In genomic region chr19:41835816-41836215, GRCm38 (mm10) we compare ENCODE assay signal across 8 mouse cellular contexts. TPM values are rescaled to one million over a fixed set of nuclear protein-coding genes. Genes with fewer than 3 reads are reported as not detected.
DNase-seq lines count a peak whose midpoint lies in the region; ATAC-seq and TF ChIP-seq lines count a peak whose summit lies in the region.

No protein-coding gene starts in this region.

- peaks cover 87% of the 10 kb centered on the region for H3K4me1 ChIP-seq in G1E (ENCODE audit: insufficient read depth, low read depth, low read length)
- peaks cover 27% of the 10 kb centered on the region for H3K4me1 ChIP-seq in embryonic facial prominence, embryonic 13.5 days
- peaks cover 9% of the 10 kb centered on the region; the same call in 1 of the 2 replicates for H3K4me1 ChIP-seq in hindbrain, embryonic 11.5 days (replicated peaks; ENCODE audit: control insufficient read depth, insufficient read depth, low read length)
- H3K4me1 ChIP-seq in liver, embryonic 13.5 days (replicated peaks) = peaks cover 99% of the 10 kb centered on the region
- H3K4me1 ChIP-seq in neural tube, embryonic 14.5 days (ENCODE audit: control insufficient read depth, insufficient read depth, low read length) = peaks cover 28% of the 10 kb centered on the region

- 2% methylated on average over 6 of the region's 6 CpGs for WGBS in embryonic facial prominence, embryonic 13.5 days
- 3% methylated on average over 6 of the region's 6 CpGs for WGBS in hindbrain, embryonic 11.5 days
- 0% methylated on average over 6 of the region's 6 CpGs for WGBS in liver, embryonic 13.5 days (ENCODE audit: insufficient replicate concordance)
- under 1% methylated on average over 6 of the region's 6 CpGs for WGBS in neural tube, embryonic 14.5 days

- DNase-seq in CD4-positive, CD25-positive, alpha-beta regulatory T cell, adult 2 months (ENCODE audit: low read depth, low spot score) = peak; percentile 25
- DNase-seq in G1E (ENCODE audit: low spot score) = peak; percentile 54
- DNase-seq in hindbrain, embryonic 11.5 days (ENCODE audit: low spot score) = peak; percentile 38
- peak; percentile 91 for DNase-seq in liver, embryonic 13.5 days
- no peak for DNase-seq in B cell, adult 2 months

- H3K4me2 ChIP-seq in embryonic facial prominence, embryonic 13.5 days = peak overlapping the region; percentile 47
- H3K4me2 ChIP-seq in hindbrain, embryonic 11.5 days (replicated peaks; ENCODE audit: low read depth, low read length) = peak overlapping the region; percentile 25; the same call in 1 of the 2 replicates
- H3K4me2 ChIP-seq in liver, embryonic 13.5 days = peak overlapping the region; percentile 65
- peak overlapping the region; percentile 34 for H3K4me2 ChIP-seq in neural tube, embryonic 14.5 days (ENCODE audit: low read depth, low read length)

- no peaks in the 10 kb centered on the region for H3K27me3 ChIP-seq in G1E (ENCODE audit: insufficient read depth, low read length)
- H3K27me3 ChIP-seq in embryonic facial prominence, embryonic 13.5 days = peaks cover 31% of the 10 kb centered on the region
- peaks cover 6% of the 10 kb centered on the region for H3K27me3 ChIP-seq in hindbrain, embryonic 11.5 days (ENCODE audit: control insufficient read depth, insufficient read depth, low read length)
- no peaks in the 10 kb centered on the region for H3K27me3 ChIP-seq in liver, embryonic 13.5 days
- H3K27me3 ChIP-seq in neural tube, embryonic 14.5 days (ENCODE audit: control insufficient read depth, insufficient read depth, low read length) = no peaks in the 10 kb centered on the region

- H3K9ac ChIP-seq in embryonic facial prominence, embryonic 13.5 days = 0 out of 2 replicates have a peak overlapping the region, but pooled peaks have one; percentile 36
- H3K9ac ChIP-seq in hindbrain, embryonic 11.5 days (ENCODE audit: low read depth, low read length) = no peak overlapping the region
- H3K9ac ChIP-seq in liver, embryonic 13.5 days = peak overlapping the region; percentile 66
- peak overlapping the region; percentile 7; the same call in 1 of the 2 replicates for H3K9ac ChIP-seq in neural tube, embryonic 14.5 days (replicated peaks; ENCODE audit: low read depth, low read length)

- H3K4me3 ChIP-seq in G1E (ENCODE audit: low read depth, low read length) = peak overlapping the region; percentile 57; the same call in 1 of the 2 replicates
- peak overlapping the region; percentile 14; the same call in 1 of the 2 replicates for H3K4me3 ChIP-seq in embryonic facial prominence, embryonic 13.5 days
- no peak overlapping the region for H3K4me3 ChIP-seq in hindbrain, embryonic 11.5 days (ENCODE audit: low read depth, low read length)
- peak overlapping the region; percentile 37 for H3K4me3 ChIP-seq in liver, embryonic 13.5 days (replicated peaks)
- H3K4me3 ChIP-seq in neural tube, embryonic 14.5 days (ENCODE audit: low read depth, low read length) = no peak overlapping the region

- ATAC-seq in CD4-positive, CD25-positive, alpha-beta regulatory T cell, adult 4 months = no peak
- ATAC-seq in G1E (ENCODE audit: extremely low read depth, insufficient number of reproducible peaks, low FRiP score, poor library complexity, severe bottlenecking) = peak; percentile 58
- no peak for ATAC-seq in embryonic facial prominence, embryonic 13.5 days (ENCODE audit: insufficient number of reproducible peaks, insufficient read depth, low FRiP score, low TSS enrichment, low read depth)
- peak; percentile 66 for ATAC-seq in hindbrain, embryonic 11.5 days (ENCODE audit: low FRiP score)
- ATAC-seq in liver, embryonic 13.5 days (ENCODE audit: low read depth) = peak; percentile 89
- ATAC-seq in neural tube, embryonic 14.5 days (ENCODE audit: low read depth) = peak; percentile 26; the same call in 1 of the 2 replicates

- 0 out of 2 replicates have a peak overlapping the region, but pooled peaks have one; percentile 51 for H3K27ac ChIP-seq in embryonic facial prominence, embryonic 13.5 days
- H3K27ac ChIP-seq in hindbrain, embryonic 11.5 days (ENCODE audit: low read depth, low read length) = no peak overlapping the region
- peak overlapping the region; percentile 97 for H3K27ac ChIP-seq in liver, embryonic 13.5 days
- H3K27ac ChIP-seq in neural tube, embryonic 14.5 days (ENCODE audit: low read depth, low read length) = no peak overlapping the region

- TF ChIP-seq CTCF in G1E (IDR thresholded peaks at IDR 0.05; ENCODE audit: low read depth, low read length) = no peak

- H3K9me3 ChIP-seq in G1E (replicated peaks) = no peaks in the 10 kb centered on the region
- H3K9me3 ChIP-seq in embryonic facial prominence, embryonic 13.5 days = no peaks in the 10 kb centered on the region
- H3K9me3 ChIP-seq in hindbrain, embryonic 11.5 days (ENCODE audit: control insufficient read depth, low read length) = no peaks in the 10 kb centered on the region
- H3K9me3 ChIP-seq in liver, embryonic 13.5 days (replicated peaks) = no peaks in the 10 kb centered on the region
- H3K9me3 ChIP-seq in neural tube, embryonic 14.5 days (ENCODE audit: control insufficient read depth, low read length) = no peaks in the 10 kb centered on the region

- peaks cover 29% of the 10 kb centered on the region for H3K36me3 ChIP-seq in G1E (replicated peaks)
- no peaks in the 10 kb centered on the region for H3K36me3 ChIP-seq in embryonic facial prominence, embryonic 13.5 days
- H3K36me3 ChIP-seq in hindbrain, embryonic 11.5 days (ENCODE audit: control insufficient read depth, insufficient read depth, low read length) = no peaks in the 10 kb centered on the region
- no peaks in the 10 kb centered on the region for H3K36me3 ChIP-seq in liver, embryonic 13.5 days
- no peaks in the 10 kb centered on the region for H3K36me3 ChIP-seq in neural tube, embryonic 14.5 days (ENCODE audit: control insufficient read depth, insufficient read depth, low read length)

RNA-seq across cellular contexts. Expression of gene Frat1, which starts 6.0 kb away (rescaled TPM):
- polyA plus RNA-seq in CD4-positive, CD25-positive, alpha-beta regulatory T cell, adult 4 months (2017; shearing (Covaris generic)) = 10 to 100 TPM; 24.5 to 30.3 TPM
- total RNA-seq in G1E (2014; fragmentation: Nextera tagmentation) = 11.4 and 13.5 TPM in 2 replicates
- 17.9 and 19.8 TPM in 2 replicates for total RNA-seq in G1E (2017)
- 41.1 and 52.6 TPM in 2 replicates for polyA plus RNA-seq in G1E (2012)
- 6.9 and 7.4 TPM in 2 replicates for polyA plus RNA-seq in embryonic facial prominence, embryonic 13.5 days (2015; fragmentation: Nextera tagmentation; extraction: Ambion mirVana)
- 11.2 and 14.4 TPM in 2 replicates for polyA plus RNA-seq in hindbrain, embryonic 11.5 days (2014; fragmentation: Nextera tagmentation; extraction: Ambion mirVana)
- 13.7 and 14.5 TPM in 2 replicates for polyA plus RNA-seq in liver, embryonic 13.5 days (2015; fragmentation: Nextera tagmentation; extraction: Ambion mirVana)
- 25.0 and 31.4 TPM in 2 replicates for polyA plus RNA-seq in neural tube, embryonic 14.5 days (2014; fragmentation: Nextera tagmentation; extraction: Ambion mirVana)

RNA-seq across cellular contexts. Expression of gene Frat2, which starts 12.1 kb away (rescaled TPM):
- 1 to 10 TPM in 1 of 2 experiments, under 1 TPM in 1; 0.75 to 1.9 TPM for polyA plus RNA-seq in CD4-positive, CD25-positive, alpha-beta regulatory T cell, adult 4 months (2017; shearing (Covaris generic))
- total RNA-seq in G1E (2014; fragmentation: Nextera tagmentation) (15.3 and 17.8 TPM in 2 replicates), G1E (2017) (23.4 and 30.4 TPM in 2 replicates)
- polyA plus RNA-seq in G1E (2012) = 42.6 and 60.2 TPM in 2 replicates
- 4.9 and 5.3 TPM in 2 replicates for polyA plus RNA-seq in embryonic facial prominence, embryonic 13.5 days (2015; fragmentation: Nextera tagmentation; extraction: Ambion mirVana)
- 5.0 and 6.8 TPM in 2 replicates for polyA plus RNA-seq in hindbrain, embryonic 11.5 days (2014; fragmentation: Nextera tagmentation; extraction: Ambion mirVana)
- 4.6 and 6.0 TPM in 2 replicates for polyA plus RNA-seq in liver, embryonic 13.5 days (2015; fragmentation: Nextera tagmentation; extraction: Ambion mirVana)
- 5.4 and 12.0 TPM in 2 replicates for polyA plus RNA-seq in neural tube, embryonic 14.5 days (2014; fragmentation: Nextera tagmentation; extraction: Ambion mirVana)

RNA-seq across cellular contexts. Expression of gene Arhgap19, which starts 34.0 kb away (rescaled TPM):
- 1 to 10 TPM; 3.0 to 5.9 TPM for polyA plus RNA-seq in CD4-positive, CD25-positive, alpha-beta regulatory T cell, adult 4 months (2017; shearing (Covaris generic))
- total RNA-seq in G1E (2014; fragmentation: Nextera tagmentation) (66.1 and 95.6 TPM in 2 replicates), G1E (2017) (41.0 and 46.9 TPM in 2 replicates)
- 6.9 and 9.0 TPM in 2 replicates for polyA plus RNA-seq in G1E (2012)
- 22.2 and 23.2 TPM in 2 replicates for polyA plus RNA-seq in embryonic facial prominence, embryonic 13.5 days (2015; fragmentation: Nextera tagmentation; extraction: Ambion mirVana)
- polyA plus RNA-seq in hindbrain, embryonic 11.5 days (2014; fragmentation: Nextera tagmentation; extraction: Ambion mirVana) = 31.5 and 33.3 TPM in 2 replicates
- 25.0 and 33.6 TPM in 2 replicates for polyA plus RNA-seq in liver, embryonic 13.5 days (2015; fragmentation: Nextera tagmentation; extraction: Ambion mirVana)
- polyA plus RNA-seq in neural tube, embryonic 14.5 days (2014; fragmentation: Nextera tagmentation; extraction: Ambion mirVana) = 3.6 and 5.9 TPM in 2 replicates

Comparison
In these comparisons a context has a peak if more than half of its experiments do, and no peak if none do; other contexts are left out.
1. DNase-seq: peak in CD4-positive, CD25-positive, alpha-beta regulatory T cell, adult 2 months (single experiment), G1E (single experiment), hindbrain, embryonic 11.5 days (single experiment) and liver, embryonic 13.5 days (single experiment); none in B cell, adult 2 months (0 of 2).
2. ATAC-seq: peak in G1E (single experiment), hindbrain, embryonic 11.5 days (single experiment), liver, embryonic 13.5 days (single experiment) and neural tube, embryonic 14.5 days (single experiment); none in CD4-positive, CD25-positive, alpha-beta regulatory T cell, adult 4 months (single experiment) and embryonic facial prominence, embryonic 13.5 days (single experiment).
3. H3K4me3 ChIP-seq: peak in G1E (single experiment), embryonic facial prominence, embryonic 13.5 days (single experiment) and liver, embryonic 13.5 days (single experiment); none in hindbrain, embryonic 11.5 days (single experiment) and neural tube, embryonic 14.5 days (single experiment).
4. H3K27ac ChIP-seq: peak in embryonic facial prominence, embryonic 13.5 days (single experiment) and liver, embryonic 13.5 days (single experiment); none in hindbrain, embryonic 11.5 days (single experiment) and neural tube, embryonic 14.5 days (single experiment).
5. Peak in every context shown above with its lines, with median percentiles within 50 percentile points of each other: H3K4me2 ChIP-seq.